Mouse (Mus musculus) liver, adult 2 months (tissue): ENCODE results near the gene Olfml1.

Source experiments
- CTCF ChIP-seq: fragments of 200-500 bp; IDR thresholded peaks from 2 replicates; pipeline ENCODE4 v1.5.1; 2011; ENCODE audit warnings: low read depth, low read length, control low read depth
- POLR2A ChIP-seq: fragments of 200-500 bp; IDR thresholded peaks from 2 replicates; pipeline ENCODE4 v1.6.1; 2011; ENCODE audit warnings: low read length, control low read depth; ENCODE audit not compliant: insufficient read depth; ENCODE audit errors: extremely low read depth

GRCm38 (mm10) chr7:107602505-107602904, 35.3 kb downstream of the Olfml1 start:
- TF ChIP-seq POLR2A (no peak), CTCF (no peak)
